Mouse (Mus musculus) small intestine, adult 2 months (tissue): ENCODE results near the gene Tmc6. TPM values are rescaled to one million over a fixed set of nuclear protein-coding genes. Genes with fewer than 3 reads are reported as not detected.

ENCODE experiments used
- H3K27ac ChIP-seq: fragments of 200-500 bp; 2 replicates; pipeline ENCODE4 v1.5.1; 2012; ENCODE audit warnings: low read depth, low read length, control low read depth, inconsistent platforms; ENCODE audit not compliant: insufficient read depth
- H3K27me3 ChIP-seq: fragments of 200-500 bp; 2 replicates; pipeline ENCODE4 v1.6.1; 2012; ENCODE audit warnings: mild to moderate bottlenecking, moderate library complexity, low read length, inconsistent platforms; ENCODE audit not compliant: control insufficient read depth, insufficient read depth
- H3K36me3 ChIP-seq: fragments of 200-500 bp; 2 replicates; pipeline ENCODE4 v1.6.1; 2012; ENCODE audit warnings: mild to moderate bottlenecking, low read length, control low read depth, inconsistent platforms; ENCODE audit not compliant: control insufficient read depth, insufficient read depth
- H3K4me1 ChIP-seq: fragments of 200-500 bp; 2 replicates; pipeline ENCODE4 v1.6.1; 2012; ENCODE audit warnings: low read length, inconsistent platforms, mixed read lengths; ENCODE audit not compliant: control insufficient read depth, insufficient read depth, insufficient read length
- H3K4me3 ChIP-seq: fragments of 200-500 bp; 2 replicates; pipeline ENCODE4 v1.5.1; 2012; ENCODE audit warnings: low read depth, mild to moderate bottlenecking, control low read depth, inconsistent platforms, low read length, moderate library complexity
- CTCF ChIP-seq: fragments of 200-500 bp; IDR thresholded peaks from 2 replicates; pipeline ENCODE4 v1.5.1; 2012; ENCODE audit warnings: low read depth, mild to moderate bottlenecking, control low read depth, inconsistent platforms, low read length, moderate library complexity, mixed read lengths; ENCODE audit not compliant: insufficient replicate concordance, insufficient read length; ENCODE audit errors: extremely low read depth
- POLR2A ChIP-seq: fragments of 200-500 bp; IDR thresholded peaks from 2 replicates; pipeline ENCODE4 v1.6.1; 2012; ENCODE audit warnings: low read depth, mild to moderate bottlenecking, control low read depth, inconsistent platforms, low read length, moderate library complexity
- WGBS: fragments of 180-500 bp; shearing (Covaris S2); methylation state at CpG from one replicate; pipeline ENCODE4 v1.1.7; 2018; 5-methylcytosine and 5-hydroxymethylcytosine counted together
- polyA plus RNA-seq: library from polyadenylated mRNA; depleted of rRNA; stranded (reverse); fragments of >200 nt; gene quantifications from 2 replicates; pipeline ENCODE4 v1.2.3, GENCODE M21; 2012

The Tmc6 gene
- polyA plus RNA-seq, 1 experiment = 84.7 TPM

GRCm38 (mm10) chr11:117755891-117756290 is 26.1 kb downstream of the Tmc6 start:
- Histone ChIP-seq H3K27me3 (no peaks in the 10 kb centered on the region), H3K4me3 (no peak overlapping the region), H3K4me1 (no peaks in the 10 kb centered on the region), H3K36me3 (peaks cover 66% of the 10 kb centered on the region), H3K27ac (no peak overlapping the region)
- TF ChIP-seq CTCF (no peak), POLR2A (no peak)
- WGBS = 97% methylated on average over 7 of the region's 7 CpGs

GRCm38 (mm10) chr11:117751544-117751943 is 30.5 kb downstream of the Tmc6 start:
- WGBS = 34% methylated on average over 6 of the region's 6 CpGs

GRCm38 (mm10) chr11:117749414-117749813 is 32.6 kb downstream of the Tmc6 start:
- 79% methylated on average over 10 of the region's 10 CpGs for WGBS
- H3K4me1 ChIP-seq = no peaks in the 10 kb centered on the region
- H3K4me3 ChIP-seq = no peak overlapping the region
- TF ChIP-seq CTCF (no peak), POLR2A (no peak)
- peaks cover 63% of the 10 kb centered on the region for H3K36me3 ChIP-seq
- H3K27me3 ChIP-seq = no peaks in the 10 kb centered on the region
- no peak overlapping the region for H3K27ac ChIP-seq

More at GRCm38 (mm10) chr11:117751544-117751943, 30.5 kb downstream of the Tmc6 start:
- TF ChIP-seq POLR2A (no peak), CTCF (no peak)
- Histone ChIP-seq H3K27me3 (no peaks in the 10 kb centered on the region), H3K36me3 (peaks cover 64% of the 10 kb centered on the region), H3K27ac (no peak overlapping the region), H3K4me1 (no peaks in the 10 kb centered on the region), H3K4me3 (no peak overlapping the region)

- Histone ChIP-seq H3K36me3 (peaks cover 61% of the 10 kb centered on the region), H3K27me3 (no peaks in the 10 kb centered on the region), H3K27ac (no peak overlapping the region), H3K4me1 (no peaks in the 10 kb centered on the region), H3K4me3 (no peak overlapping the region)
- WGBS = 94% methylated on average over 4 of the region's 4 CpGs
- TF ChIP-seq CTCF (no peak), POLR2A (no peak)
Observed at GRCm38 (mm10) chr11:117748628-117749027, 33.4 kb downstream of the Tmc6 start.

- H3K4me3 ChIP-seq = no peak overlapping the region
- WGBS = 72% methylated on average over 4 of the region's 4 CpGs
- TF ChIP-seq POLR2A (no peak), CTCF (no peak)
- H3K27ac ChIP-seq = no peak overlapping the region
- H3K4me1 ChIP-seq = no peaks in the 10 kb centered on the region
- peaks cover 76% of the 10 kb centered on the region for H3K36me3 ChIP-seq
- no peaks in the 10 kb centered on the region for H3K27me3 ChIP-seq
Observed at GRCm38 (mm10) chr11:117743454-117744030, 38.5 kb downstream of the Tmc6 start.

- Histone ChIP-seq H3K4me1 (no peaks in the 10 kb centered on the region), H3K27me3 (no peaks in the 10 kb centered on the region), H3K27ac (no peak overlapping the region), H3K36me3 (peaks cover 72% of the 10 kb centered on the region), H3K4me3 (no peak overlapping the region)
- WGBS = 86% methylated on average over 8 of the region's 8 CpGs
- TF ChIP-seq POLR2A (no peak), CTCF (no peak)
Observed at GRCm38 (mm10) chr11:117742715-117743114, 39.3 kb downstream of the Tmc6 start.

GRCm38 (mm10) chr11:117742243-117742642 is 39.8 kb downstream of the Tmc6 start:
- Histone ChIP-seq H3K27ac (no peak overlapping the region), H3K36me3 (peaks cover 69% of the 10 kb centered on the region), H3K27me3 (no peaks in the 10 kb centered on the region), H3K4me3 (no peak overlapping the region), H3K4me1 (no peaks in the 10 kb centered on the region)
- WGBS = 88% methylated on average over 8 of the region's 8 CpGs
- TF ChIP-seq CTCF (no peak), POLR2A (no peak)

- Histone ChIP-seq H3K4me3 (no peak overlapping the region), H3K27ac (no peak overlapping the region), H3K36me3 (peaks cover 68% of the 10 kb centered on the region), H3K27me3 (no peaks in the 10 kb centered on the region), H3K4me1 (no peaks in the 10 kb centered on the region)
- TF ChIP-seq POLR2A (no peak), CTCF (no peak)
- WGBS = 89% methylated on average over 6 of the region's 6 CpGs
Observed at GRCm38 (mm10) chr11:117741128-117741527, 40.9 kb downstream of the Tmc6 start.
